Mouse (Mus musculus): Measurements from ENCODE around the gene Dst. TPM values are rescaled to one million over a fixed set of nuclear protein-coding genes. Genes with fewer than 3 reads are reported as not detected.

Dst gene
- total RNA-seq, 2 experiments from 2014 or later: 317 TPM

DNA sequence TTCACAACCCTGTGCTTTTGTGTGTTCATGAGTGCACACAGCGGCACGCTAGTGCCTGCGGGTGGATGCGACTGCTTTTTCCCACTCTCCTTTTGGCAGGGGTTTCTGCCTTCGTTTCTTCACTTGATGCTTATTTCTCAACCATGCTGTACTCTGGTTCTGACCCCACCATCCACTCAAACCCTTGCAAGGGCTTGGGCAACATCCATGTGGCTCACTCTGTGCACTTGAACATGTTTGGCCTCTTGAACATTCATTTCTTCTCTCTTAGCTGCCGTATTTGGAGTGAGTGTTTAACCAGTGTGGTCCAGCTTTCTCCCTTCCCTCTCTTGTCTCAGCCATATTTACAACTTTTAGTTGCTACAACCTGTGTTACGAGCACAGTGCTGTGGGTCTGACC lies 236.8 kb downstream of the Dst start:
- no peak for DNase-seq
- intact Hi-C loops (cut with DNase I): no loop called here

DNA sequence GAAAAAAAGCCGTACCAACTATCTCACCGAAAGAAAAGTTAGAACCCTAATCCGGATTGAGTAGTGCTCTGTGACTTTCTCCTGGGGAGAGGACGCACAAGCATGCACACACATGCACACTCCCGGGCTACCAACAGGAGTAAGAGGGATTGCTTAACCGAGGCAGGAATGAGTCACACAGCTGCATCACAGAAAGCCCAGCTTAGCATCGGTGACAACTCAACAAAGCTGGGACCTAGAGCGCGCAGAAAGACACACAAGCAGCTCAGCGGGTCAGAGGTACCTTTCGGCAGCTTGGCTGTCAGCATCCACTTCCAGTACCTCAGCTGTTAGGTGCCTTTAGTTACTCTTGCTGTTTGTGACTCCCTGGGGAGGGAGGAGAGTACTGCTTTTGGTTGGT lies 240.0 kb downstream of the Dst start:
- intact Hi-C loops (cut with DNase I): no loop called here
- DNase-seq: no peak

DNA sequence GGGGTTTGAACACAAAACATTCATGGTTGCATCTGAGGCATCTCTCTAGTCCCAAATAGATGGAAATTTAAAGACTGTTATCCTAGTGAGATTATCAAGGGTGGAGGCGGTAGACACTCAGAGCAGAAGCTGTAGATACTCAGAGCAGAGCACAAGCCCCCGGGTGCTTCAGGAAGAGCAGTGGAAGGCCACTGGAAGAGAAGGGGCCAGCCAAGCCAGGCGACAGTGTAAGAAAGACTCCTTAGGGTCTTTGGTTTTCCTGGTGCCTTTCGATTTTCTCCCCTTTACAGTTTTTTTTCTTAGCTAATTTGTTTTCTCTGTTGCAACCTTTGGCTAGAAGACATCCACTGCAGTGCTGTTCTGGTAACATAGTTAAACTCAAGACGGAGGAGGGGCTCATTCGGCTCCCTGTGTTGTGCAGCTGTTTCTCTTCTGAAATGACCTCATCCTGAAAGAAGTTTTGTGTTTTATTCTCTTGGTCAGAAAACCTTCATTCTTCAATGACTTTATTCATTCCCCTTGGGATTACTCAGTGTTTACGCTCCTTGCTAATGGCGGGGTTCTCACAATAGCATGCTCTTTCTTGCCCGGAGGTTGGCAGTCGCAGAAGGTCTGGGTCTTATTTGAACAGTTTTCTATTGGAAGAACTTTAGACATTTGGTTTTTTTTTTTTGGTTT lies 242.5 kb downstream of the Dst start:
- DNase-seq: no peak
- intact Hi-C loops (cut with DNase I): no loop called here

DNA sequence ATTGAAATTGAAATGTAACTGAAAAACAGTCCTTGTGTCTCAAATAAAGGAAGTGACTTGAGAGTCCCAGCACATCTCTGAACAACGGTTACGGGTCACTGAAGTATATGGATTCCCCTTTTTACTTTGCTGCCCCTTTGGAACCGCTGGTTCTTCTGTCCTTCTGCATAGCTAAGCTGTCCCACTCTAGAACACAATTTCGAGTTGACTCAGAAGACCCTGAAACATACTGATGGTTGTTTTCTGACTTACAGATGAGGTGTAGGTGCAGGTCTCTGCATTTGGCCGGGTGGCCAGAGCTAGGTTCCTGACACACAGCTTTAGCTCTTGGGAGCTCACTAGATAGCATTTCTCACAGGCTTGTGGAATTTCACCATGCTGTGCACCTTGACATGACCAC lies 244.7 kb downstream of the Dst start:
- no peak for DNase-seq

DNA sequence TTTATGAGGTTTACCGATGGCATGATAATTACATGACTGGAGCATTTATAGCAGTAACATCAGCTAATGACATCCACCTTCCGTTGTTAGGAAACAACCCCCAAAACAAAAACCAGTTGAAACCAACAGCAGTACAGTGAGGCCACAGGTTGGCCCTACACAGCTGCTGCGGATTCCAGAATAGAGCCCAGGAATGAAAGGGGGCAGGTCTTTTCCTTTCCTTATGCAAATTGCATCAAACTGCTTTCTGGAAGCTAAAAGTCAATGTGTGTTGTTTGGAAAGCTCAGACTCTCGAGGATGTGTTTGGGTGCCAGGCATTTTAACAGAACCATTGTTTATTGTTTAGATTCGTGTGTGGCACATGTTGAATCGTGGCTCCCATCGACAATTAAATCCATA lies 248.0 kb downstream of the Dst start:
- no peak for DNase-seq
- intact Hi-C loops (cut with DNase I): no loop called here

More for the DNA sequence above, 244.7 kb downstream of the Dst start:
- intact Hi-C loops (cut with DNase I): no loop called here

DNA sequence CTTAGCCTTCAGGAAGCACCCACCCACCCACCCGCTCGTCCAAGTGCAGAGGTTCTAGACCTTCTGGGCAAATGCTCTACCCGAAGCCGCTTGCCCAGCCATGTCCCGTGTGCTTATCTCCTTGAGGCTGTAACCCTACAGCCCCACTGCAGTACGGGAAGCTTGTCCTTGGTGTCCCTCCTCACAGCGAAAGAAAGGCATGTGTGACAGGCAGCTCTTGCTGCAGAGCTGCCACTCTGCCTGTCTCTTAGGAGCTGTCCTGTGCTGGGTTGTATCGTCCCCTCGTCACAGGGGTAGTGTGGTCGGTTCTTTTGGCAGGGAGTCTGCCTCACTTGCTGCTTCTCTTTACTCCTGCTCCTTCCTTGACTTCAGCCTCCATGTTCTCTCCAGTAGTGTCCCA lies 249.7 kb downstream of the Dst start:
- intact Hi-C loops (cut with DNase I): no loop called here

DNA sequence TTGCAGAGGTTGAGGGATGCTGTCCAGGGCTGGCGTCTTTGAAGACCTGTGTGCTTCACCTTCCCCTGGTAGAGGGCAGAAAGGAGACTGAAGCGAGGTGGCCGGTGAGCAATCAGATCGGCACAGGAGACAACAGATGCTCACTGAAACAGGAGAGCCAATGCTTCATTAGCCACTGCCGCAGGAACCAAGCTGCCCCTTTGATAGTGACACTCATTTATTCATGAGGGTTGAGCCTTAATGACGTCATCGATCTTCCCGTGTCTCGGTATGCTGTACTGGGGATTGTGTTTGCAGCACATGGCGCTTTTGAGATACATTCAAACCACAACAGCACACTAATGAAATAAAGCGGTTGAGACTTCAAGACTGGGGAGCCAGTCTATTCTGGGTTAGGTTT lies 250.8 kb downstream of the Dst start:
- DNase-seq: no peak
- intact Hi-C loops (cut with DNase I): no loop called here

More for the DNA sequence above, 249.7 kb downstream of the Dst start:
- no peak for DNase-seq

DNA sequence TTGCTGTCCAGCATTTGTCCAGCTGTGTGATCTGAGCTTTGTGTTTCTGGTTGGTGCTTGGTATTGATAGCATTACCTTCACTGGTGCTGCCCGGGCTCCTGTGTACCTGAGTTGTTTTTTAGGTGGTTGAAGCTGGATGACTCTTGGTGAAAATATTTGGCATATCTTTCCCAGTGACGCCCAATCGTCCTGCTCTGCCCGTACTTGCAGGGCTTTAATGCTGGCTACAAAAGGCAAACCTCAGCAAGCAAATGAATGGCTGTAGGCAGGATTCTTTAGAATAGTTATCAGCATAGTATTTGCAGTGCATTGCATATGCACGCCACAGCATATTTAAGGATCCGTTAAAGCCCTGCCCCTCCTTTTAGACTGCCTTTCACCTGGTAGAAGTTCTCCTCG lies 251.9 kb downstream of the Dst start:
- no peak for DNase-seq
- intact Hi-C loops (cut with DNase I): no loop called here

DNA sequence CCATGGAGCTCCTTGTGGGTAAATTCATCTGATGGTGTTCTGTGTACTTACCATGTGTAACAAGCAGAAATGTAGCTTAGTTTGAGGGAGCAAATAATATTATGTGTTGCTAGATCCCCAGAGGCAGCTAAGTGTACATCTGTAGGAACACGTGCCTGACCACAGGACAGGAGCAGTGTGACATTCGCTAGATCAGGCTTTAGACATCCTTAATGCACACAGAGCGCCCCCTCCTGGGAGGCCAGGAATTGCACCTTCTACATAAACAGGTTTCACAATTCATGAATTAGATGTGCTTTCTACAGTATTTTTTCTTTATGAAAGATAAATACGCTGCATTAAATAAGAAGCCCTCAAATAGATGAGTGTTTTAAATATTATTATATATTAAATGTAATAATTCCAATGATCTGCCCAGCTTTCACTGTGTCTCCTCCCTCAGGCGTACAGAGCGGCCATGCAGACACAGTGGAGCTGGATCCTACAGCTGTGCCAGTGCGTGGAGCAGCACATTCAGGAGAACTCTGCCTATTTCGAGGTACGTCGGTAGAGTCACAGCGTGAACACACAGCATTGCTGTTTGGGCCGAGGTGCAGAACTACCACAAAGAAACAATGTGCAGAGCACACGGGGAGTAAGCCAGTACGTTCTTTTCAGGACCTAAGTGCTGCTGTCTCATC lies 256.7 kb downstream of the Dst start:
- intact Hi-C loops (cut with DNase I): loop anchor here (1.0 to 2.0 kb wide), 3 partner anchors 44 to 158 kb away; no protein-coding TSS in a partner anchor
- DNase-seq: peak; percentile 86 to 91

DNA sequence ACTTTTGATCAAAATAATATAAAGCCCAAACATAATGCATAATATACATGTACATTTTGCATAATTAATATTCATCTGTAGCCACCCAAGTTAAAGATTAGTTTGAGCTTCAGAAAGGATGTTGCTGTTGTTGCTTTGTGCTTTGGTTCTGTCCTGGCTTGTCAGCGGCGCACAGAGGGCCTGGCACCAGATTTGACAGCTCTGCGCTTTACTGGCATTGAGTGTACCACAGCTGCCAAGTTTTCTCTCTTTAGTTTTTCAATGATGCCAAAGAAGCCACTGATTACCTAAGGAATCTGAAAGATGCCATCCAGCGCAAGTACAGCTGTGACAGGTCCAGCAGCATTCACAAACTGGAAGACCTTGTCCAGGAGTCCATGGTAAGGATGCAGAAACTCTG lies 257.9 kb downstream of the Dst start:
- DNase-seq: no peak

DNA sequence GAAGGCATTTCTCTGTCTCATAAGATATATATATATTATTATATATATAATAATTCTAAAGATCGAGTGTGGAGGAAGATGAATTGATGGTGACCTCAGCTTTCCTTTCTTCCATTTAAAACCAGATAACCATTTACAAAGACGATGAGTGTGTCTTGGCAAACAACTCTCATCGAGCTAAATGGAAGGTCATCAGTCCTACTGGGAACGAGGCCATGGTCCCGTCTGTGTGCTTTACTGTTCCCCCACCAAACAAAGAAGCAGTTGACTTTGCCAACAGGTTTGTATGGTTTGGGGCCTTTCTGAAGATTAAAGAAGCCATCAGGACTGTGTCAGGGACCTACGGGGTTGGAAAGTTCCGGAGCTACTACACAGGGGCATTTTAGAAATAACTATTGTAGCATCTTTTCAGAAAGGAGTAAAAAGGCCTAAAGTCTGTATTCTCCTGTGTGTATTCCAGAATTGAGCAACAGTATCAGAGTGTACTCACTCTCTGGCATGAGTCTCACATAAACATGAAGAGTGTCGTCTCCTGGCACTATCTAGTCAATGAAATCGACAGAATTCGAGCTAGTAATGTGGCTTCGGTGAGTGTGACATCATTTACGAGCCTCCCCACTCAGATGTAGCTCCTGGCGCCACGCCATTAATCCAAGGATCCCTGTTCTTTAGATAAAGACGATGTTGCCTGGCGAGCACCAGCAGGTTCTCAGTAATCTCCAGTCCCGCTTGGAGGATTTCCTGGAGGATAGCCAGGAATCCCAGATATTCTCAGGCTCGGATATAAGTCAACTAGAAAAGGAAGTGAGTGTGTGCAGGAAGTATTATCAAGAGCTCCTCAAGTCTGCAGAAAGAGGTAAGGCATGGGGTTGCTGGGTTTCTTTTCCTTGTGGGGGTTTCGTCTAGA lies 259.4 kb downstream of the Dst start:
- peak; percentile 72 to 76 for DNase-seq
- intact Hi-C loops (cut with DNase I): no loop called here

More for the DNA sequence above, 257.9 kb downstream of the Dst start:
- intact Hi-C loops (cut with DNase I): loop anchor here (2.0 kb wide), 2 partner anchors 105 to 159 kb away; no protein-coding TSS in a partner anchor

DNA sequence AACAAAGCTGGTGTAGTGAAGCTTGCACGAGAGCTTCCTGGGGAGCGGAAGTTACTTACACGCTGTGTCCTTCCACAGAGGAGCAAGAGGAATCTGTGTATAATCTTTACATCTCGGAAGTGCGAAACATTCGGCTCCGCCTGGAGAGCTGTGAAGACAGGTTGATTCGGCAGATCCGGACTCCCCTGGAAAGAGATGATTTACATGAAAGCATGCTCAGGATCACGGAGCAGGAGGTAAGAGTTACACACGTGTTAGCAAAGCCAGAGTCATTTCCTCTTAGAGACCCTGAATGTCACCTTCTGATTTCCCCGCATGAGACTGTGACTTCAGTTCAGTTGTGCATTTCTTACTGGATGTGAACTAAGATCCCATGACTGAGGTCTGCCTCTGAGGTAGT lies 261.1 kb downstream of the Dst start:
- DNase-seq: no peak
- intact Hi-C loops (cut with DNase I): no loop called here

DNA sequence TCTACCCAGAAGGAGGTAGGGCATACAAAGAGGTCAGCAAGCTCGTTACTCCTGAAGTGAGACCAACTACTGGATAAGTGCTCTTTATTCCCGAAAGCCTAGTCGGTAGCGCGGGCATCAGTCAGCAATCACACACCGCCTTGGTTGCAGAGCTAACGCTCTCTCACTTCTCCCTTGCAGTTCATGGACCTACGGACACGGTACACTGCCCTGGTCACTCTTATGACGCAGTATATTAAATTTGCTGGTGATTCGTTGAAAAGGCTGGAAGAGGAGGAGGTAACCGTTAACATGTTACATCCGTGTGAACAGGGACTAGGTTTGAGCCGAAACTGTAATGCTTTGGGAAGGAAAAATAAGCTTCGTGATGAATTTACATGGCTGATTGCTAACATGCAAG lies 266.5 kb downstream of the Dst start:
- DNase-seq: no peak
- intact Hi-C loops (cut with DNase I): no loop called here

DNA sequence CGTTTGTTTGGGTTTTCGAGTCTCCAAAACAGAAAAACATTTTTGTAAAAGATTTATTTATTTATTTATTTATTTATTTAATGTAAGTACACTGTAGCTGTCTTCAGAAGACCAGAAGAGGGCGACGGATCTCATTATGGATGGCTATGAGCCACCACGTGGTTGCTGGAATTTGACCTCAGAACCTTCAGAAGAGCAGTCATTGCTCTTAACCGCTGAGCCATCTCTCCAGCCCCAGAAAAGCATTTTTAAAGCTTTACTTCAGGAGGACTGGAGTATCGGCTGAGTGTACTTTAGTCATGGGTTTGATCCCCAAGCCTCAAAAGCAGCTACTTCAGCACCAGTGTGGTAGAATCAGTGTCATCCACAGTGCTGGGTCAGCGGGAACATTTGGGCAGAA lies 266.9 kb downstream of the Dst start:
- DNase-seq: no peak
- intact Hi-C loops (cut with DNase I): no loop called here

DNA sequence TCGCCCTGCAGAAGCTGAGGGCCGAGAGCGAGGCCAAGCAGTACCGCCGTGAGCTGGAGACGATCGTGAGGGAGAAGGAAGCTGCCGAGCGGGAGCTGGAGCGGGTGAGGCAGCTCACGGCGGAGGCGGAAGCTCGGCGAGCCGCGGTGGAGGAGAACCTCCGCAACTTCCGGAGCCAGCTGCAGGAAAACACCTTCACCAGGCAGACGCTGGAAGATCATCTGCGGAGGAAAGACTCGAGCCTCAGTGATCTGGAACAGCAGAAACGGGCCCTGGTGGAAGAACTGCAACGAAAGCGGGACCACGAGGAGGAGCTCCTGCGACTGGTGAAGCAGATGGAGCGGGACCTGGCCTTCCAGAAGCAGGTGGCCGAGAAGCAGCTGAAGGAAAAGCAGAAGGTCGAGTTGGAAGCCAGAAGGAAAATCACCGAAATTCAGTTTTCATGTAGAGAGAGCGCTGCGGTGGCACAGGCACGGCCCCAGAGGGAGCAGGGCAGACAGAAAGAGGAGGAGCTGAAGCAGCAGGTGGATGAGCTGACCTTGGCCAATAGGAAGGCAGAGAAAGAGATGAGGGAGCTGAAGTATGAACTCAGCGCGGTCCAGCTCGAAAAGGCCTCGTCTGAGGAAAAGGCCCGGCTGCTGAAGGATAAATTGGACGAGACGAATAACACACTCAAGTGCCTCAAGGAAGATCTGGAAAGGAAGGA lies 270.1 kb downstream of the Dst start:
- intact Hi-C loops (cut with DNase I): no loop called here
- DNase-seq: no peak

DNA sequence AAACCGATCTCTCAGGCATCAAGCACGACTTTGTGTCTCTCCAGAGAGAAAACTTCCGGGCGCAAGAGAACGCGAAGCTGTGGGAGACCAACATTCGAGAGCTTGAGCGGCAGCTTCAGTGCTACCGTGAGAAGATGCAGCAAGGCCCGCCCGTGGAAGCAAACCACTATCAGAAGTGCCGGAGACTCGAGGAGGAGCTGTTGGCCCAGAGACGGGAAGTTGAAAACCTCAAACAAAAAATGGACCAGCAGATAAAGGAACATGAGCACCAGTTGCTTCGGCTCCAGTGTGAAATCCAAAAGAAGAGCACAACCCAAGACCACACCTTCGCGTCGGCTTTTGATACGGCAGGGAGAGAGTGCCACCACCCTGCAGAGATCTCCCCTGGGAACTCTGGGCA lies 271.7 kb downstream of the Dst start:
- intact Hi-C loops (cut with DNase I): no loop called here
- no peak for DNase-seq

DNA sequence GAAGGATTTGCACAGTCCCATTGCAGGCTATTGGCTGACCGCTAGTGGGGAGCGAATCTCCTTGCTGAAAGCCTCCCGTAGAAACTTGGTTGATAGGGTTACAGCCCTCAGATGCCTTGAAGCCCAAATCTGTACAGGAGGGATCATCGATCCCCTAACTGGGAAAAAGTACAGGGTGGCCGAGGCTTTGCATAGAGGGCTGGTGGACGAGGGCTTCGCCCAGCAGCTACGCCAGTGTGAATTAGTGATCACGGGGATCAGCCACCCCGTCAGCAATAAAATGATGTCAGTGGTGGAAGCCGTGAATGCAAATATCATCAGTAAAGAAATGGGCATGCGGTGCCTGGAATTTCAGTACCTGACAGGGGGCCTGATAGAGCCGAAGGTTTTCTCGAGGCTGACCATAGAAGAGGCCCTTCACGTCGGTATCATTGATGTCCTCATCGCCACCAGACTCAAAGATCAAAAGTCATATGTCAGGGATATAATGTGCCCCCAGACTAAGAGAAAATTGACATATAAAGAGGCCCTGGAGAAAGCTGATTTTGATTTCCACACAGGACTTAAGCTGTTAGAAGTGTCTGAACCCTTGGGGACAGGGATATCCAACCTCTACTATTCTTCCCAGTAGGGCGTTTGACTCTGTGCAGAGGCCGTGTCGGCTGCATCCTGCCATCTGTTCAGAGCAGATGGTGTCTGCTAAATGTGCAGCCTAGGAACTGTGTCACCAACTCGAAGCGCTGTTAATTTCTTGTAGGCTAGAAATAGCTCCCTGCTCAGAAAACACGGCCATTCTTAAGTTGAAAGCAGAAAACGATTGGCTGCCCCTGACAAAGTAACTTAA lies 274.6 kb downstream of the Dst start:
- DNase-seq: no peak
- intact Hi-C loops (cut with DNase I): no loop called here

DNA sequence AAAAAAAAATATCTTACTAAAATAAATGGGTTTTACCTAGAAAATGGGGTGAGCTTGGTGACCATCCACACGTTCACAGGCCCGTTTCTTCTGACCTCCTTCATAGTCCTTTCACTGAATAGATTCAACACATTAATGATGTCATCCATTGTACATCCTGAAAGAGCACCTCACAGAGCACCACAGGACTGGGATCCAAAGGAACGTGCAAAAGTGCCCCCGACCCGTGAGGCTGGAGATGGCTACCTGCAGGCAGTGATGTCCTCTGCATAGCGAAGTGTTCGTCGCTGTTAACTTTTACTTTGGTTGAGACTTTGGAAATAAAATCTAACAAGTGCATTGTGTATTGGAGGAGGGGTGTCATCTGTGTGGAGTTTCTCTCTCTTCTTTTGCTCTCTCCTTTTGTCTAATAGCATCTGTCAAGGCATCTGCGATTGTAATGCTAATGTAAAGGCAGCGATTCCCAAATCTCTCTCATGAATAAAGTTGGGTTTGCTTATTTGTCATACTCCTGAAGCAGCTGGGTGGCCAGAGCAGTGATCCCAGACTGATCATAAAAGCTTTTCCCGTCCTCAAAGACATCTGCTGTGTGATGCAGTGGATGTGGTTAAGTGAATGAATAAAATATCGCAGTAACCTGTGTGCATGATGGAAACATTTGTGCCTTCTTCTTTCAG lies 275.4 kb downstream of the Dst start:
- intact Hi-C loops (cut with DNase I): no loop called here
- no peak for DNase-seq

DNA sequence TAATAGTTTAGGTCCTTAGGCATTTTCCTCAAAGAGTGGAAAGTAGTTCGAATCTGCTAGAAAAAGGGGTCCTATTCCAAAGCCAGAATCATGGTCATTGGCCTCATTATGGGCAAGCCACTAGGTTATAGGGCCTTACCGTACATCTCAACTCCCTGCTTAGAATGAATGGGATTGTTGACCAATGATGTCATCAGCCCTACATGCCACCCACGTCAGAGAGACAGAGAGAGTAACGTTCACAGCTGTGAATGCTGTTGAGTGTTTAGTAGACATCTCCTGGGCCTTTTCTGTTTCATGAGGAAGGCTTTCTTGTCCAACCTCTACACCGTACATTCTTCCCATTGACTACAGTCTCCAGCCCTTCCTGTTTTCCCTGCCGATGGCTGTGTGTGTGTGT lies 276.2 kb downstream of the Dst start:
- no peak for DNase-seq
- intact Hi-C loops (cut with DNase I): no loop called here
